Mouse (Mus musculus) cerebellum, adult 9-11 months (tissue): ENCODE measurements around the gene Igf2r.
A peak's percentile ranks its signal among the peaks of the same experiment; 100 is the strongest.

Experiments used
- DNase-seq: peaks from one replicate; pipeline ENCODE4 v3.0.0; 2022

Gene Igf2r

GRCm38 (mm10) chr17:12769380-12769921 is at the start of gene Igf2r:
Gene Igf2r, minus strand, starts transcription at chr17:12769664.
- peak; percentile 90 for DNase-seq

GRCm38 (mm10) chr17:12815885-12816284 is 46.4 kb upstream of the Igf2r start:
- DNase-seq: no peak

- no peak for DNase-seq
Observed at GRCm38 (mm10) chr17:12814502-12814901, 45.0 kb upstream of the Igf2r start.

GRCm38 (mm10) chr17:12810973-12811303 is 41.5 kb upstream of the Igf2r start:
- DNase-seq: no peak

- DNase-seq: peak; percentile 81
Observed at GRCm38 (mm10) chr17:12810103-12810972, 40.9 kb upstream of the Igf2r start.

GRCm38 (mm10) chr17:12808851-12809250 is 39.4 kb upstream of the Igf2r start:
- DNase-seq: no peak

GRCm38 (mm10) chr17:12804584-12805445 is 35.4 kb upstream of the Igf2r start:
- DNase-seq: no peak

GRCm38 (mm10) chr17:12801861-12802540 is 32.5 kb upstream of the Igf2r start:
- no peak for DNase-seq

GRCm38 (mm10) chr17:12799368-12800275 is 30.2 kb upstream of the Igf2r start:
- DNase-seq: no peak

- DNase-seq: no peak
Observed at GRCm38 (mm10) chr17:12798571-12798970, 29.1 kb upstream of the Igf2r start.

GRCm38 (mm10) chr17:12797427-12798029 is 28.1 kb upstream of the Igf2r start:
- DNase-seq: no peak

GRCm38 (mm10) chr17:12796633-12797032 is 27.2 kb upstream of the Igf2r start:
- no peak for DNase-seq

- peak; percentile 67 for DNase-seq
Observed at GRCm38 (mm10) chr17:12793660-12794406, 24.4 kb upstream of the Igf2r start.

GRCm38 (mm10) chr17:12792422-12793206 is 23.1 kb upstream of the Igf2r start:
- peak; percentile 36 for DNase-seq

- no peak for DNase-seq
Observed at GRCm38 (mm10) chr17:12791420-12791819, 22.0 kb upstream of the Igf2r start.

GRCm38 (mm10) chr17:12791079-12791406 is 21.6 kb upstream of the Igf2r start:
- DNase-seq: no peak

- DNase-seq: no peak
Observed at GRCm38 (mm10) chr17:12790353-12791078, 21.1 kb upstream of the Igf2r start.

GRCm38 (mm10) chr17:12782861-12783847 is 13.7 kb upstream of the Igf2r start:
- DNase-seq: no peak
